ENCODE assay signal across 8 mouse cellular contexts in the genomic region with DNA sequence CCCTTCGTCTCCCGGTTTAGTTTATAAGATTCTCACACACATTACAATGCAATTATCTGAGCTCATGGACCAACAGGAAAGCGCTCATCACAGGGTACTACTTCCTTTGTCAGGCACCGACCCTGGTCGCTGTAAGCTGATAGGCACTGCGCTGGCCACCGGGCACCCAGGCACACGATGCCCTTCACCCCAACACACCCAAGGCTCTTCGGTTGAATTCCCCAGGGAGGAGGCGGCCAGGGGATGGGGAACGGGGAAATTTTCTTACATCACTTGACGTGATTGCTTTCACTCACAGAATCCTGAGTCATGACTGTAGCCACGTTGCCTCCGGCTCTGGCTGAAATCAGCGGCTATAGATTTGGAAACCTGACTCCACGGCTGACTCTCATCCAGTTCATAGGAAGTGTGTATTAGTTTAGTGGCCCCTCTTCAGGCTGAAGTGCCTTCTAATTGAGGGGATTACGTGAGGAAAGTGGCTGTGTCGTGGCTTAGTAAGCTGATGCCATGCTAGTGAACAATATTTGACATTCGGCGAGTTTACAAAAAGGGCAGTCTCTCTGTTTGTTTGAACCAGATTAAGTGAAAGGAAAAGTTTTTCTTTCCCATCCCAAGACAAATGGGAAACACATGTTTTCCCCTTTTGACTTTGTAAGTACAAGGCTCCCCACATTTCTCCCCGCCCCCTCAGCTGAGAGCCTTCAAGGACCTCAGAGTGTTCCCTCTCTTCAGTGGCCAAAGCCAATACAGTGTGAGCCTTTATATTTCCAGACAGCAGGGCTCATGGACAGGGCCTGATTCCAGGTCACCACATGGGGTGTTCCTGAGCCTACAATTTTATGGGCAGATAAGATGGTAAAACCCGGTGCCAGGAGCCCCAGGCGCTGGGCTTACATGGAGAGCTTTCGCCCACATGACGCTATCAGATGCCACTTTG. TPM values are rescaled to one million over a fixed set of nuclear protein-coding genes. Genes with fewer than 3 reads are reported as not detected.
A peak's percentile ranks its signal among the peaks of the same experiment; 100 is the strongest.
DNase-seq lines count a peak whose midpoint lies in the region; ATAC-seq lines count a peak whose summit lies in the region.

No protein-coding gene starts in this region.

- peak overlapping the region; percentile 43; the same call in 1 of the 2 replicates for H3K9ac ChIP-seq in heart, embryonic 11.5 days (ENCODE audit: low read depth, low read length)

- H3K27ac ChIP-seq in heart, embryonic 11.5 days (ENCODE audit: low read depth, low read length): peak overlapping the region; percentile 50; the same call in 1 of the 2 replicates

- peak overlapping the region; percentile 52 for H3K4me2 ChIP-seq in heart, embryonic 11.5 days

- no peaks in the 10 kb centered on the region for H3K9me3 ChIP-seq in heart, embryonic 11.5 days (replicated peaks; ENCODE audit: control insufficient read depth, low read length)

- no peaks in the 10 kb centered on the region for H3K36me3 ChIP-seq in heart, embryonic 11.5 days (ENCODE audit: control insufficient read depth, insufficient read depth, low read length)

- no peak for ATAC-seq in heart, embryonic 11.5 days (replicated peaks; ENCODE audit: insufficient number of reproducible peaks, low FRiP score, low TSS enrichment)
- peak; percentile 18; the same call in 1 of the 2 replicates for ATAC-seq in megakaryocyte, adult 5-6 weeks (ENCODE audit: poor library complexity, severe bottlenecking)

- peaks cover 8% of the 10 kb centered on the region; the same call in 1 of the 2 replicates for H3K27me3 ChIP-seq in heart, embryonic 11.5 days (ENCODE audit: control insufficient read depth, insufficient read depth, low read length)

- DNase-seq in kidney, postnatal 4 days: peak; percentile 42 to 54
- no peak for DNase-seq in kidney, adult 18-20 months
- peak; percentile 78 to 86 for DNase-seq in cerebellum, postnatal 10 days
- DNase-seq in thymus, postnatal 36 days: no peak
- no peak for DNase-seq in adrenal gland, postnatal 25 days
- no peak for DNase-seq in layer of hippocampus, adult 11-12 months (ENCODE audit: low spot score)

- peaks cover 16% of the 10 kb centered on the region for H3K4me1 ChIP-seq in heart, embryonic 11.5 days (ENCODE audit: control insufficient read depth, insufficient read depth, low read length)

- no peak overlapping the region for H3K4me3 ChIP-seq in heart, embryonic 11.5 days (ENCODE audit: low read depth, low read length)

- 39% methylated on average over 25 of the region's 25 CpGs for WGBS in heart, embryonic 11.5 days (ENCODE audit: insufficient replicate concordance)

RNA-seq across cellular contexts. Expression of a gene that starts 51.4 kb away (rescaled TPM):
- 0.06 and 0.11 TPM in 2 replicates for polyA plus RNA-seq in heart, embryonic 11.5 days (2014; fragmentation: Nextera tagmentation; extraction: Ambion mirVana)
- total RNA-seq in megakaryocyte, adult 5-6 weeks (2015): 0.18 and 0.31 TPM in 2 replicates
- total RNA-seq in megakaryocyte, adult 5-6 weeks (2017): 1.1 and 6.7 TPM in 2 replicates
- total RNA-seq in adrenal gland, postnatal 25 days (2021): 0.09 TPM in 1 of 2 replicates, not detected in the other

Comparison
In these comparisons a context has a peak if more than half of its experiments do, and no peak if none do; other contexts are left out.
1. DNase-seq: peak in kidney, postnatal 4 days (2 of 2) and cerebellum, postnatal 10 days (2 of 2); none in kidney, adult 18-20 months (single experiment), thymus, postnatal 36 days (0 of 2), adrenal gland, postnatal 25 days (single experiment) and layer of hippocampus, adult 11-12 months (single experiment).